Mouse (Mus musculus): ENCODE data around the gene Bend7.

Bend7 gene

DNA sequence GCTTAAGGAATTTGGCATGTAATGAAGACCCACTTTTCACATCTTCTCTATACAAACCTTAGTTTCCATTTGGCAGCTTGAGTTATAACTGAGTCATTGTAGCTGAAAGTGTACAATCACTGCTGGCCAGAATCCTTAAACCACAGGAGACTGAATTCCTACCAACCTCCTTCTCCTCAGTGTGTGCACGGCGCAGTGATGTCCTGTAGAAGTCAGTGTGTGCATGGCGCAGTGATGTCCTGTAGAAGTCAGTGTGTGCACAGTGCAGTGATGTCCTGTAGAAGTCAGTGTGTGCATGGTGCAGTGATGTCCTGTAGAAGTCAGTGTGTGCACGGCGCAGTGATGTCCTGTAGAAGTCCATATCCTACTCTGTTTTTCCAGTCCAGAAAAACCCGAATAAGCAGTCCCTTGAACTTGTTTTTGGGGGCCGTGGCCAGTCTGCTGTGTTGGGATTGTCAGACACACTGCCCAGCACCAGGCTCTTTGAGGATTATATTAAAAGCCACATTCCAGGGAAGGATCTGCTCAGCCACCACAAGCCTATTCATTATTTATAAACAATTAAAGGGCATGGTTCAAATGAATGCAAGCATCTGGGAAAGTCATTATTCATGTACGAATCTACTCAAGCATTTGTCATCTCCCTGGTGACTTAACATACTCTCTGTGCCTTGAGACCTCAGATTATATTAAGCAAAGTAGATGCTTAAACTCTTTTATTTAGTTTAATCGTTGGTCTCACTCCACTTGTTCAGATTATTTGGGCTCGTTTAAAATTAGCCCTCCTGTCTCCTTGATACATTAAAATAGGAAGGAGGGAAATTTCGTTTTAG is 65.4 kb downstream of the Bend7 start:
- no peak for DNase-seq

- DNase-seq: no peak
Measured at GRCm38 (mm10) chr2:4784012-4784411, 66.4 kb downstream of the Bend7 start.

DNA sequence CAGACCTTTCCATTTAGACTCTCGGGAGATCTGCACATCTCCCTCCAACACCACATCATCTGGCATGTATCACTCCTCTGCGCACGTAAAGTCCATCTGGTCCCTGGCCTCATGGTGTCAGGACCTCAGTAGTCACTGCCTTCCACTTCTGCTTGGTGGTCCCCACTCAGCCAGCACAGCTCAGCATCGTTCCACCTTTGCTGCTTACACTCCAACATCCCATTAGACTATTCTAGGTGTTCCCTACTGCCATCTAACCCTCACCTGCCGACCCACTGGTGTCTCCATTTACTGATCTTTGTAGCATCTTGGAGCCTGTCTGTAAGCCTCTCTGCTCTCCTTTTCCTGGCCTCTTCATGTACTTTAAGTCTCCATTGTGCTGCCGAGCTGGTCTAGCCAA is 67.4 kb downstream of the Bend7 start:
- DNase-seq: no peak

GRCm38 (mm10) chr2:4787223-4787622 is 69.6 kb downstream of the Bend7 start:
- no peak for DNase-seq

DNA sequence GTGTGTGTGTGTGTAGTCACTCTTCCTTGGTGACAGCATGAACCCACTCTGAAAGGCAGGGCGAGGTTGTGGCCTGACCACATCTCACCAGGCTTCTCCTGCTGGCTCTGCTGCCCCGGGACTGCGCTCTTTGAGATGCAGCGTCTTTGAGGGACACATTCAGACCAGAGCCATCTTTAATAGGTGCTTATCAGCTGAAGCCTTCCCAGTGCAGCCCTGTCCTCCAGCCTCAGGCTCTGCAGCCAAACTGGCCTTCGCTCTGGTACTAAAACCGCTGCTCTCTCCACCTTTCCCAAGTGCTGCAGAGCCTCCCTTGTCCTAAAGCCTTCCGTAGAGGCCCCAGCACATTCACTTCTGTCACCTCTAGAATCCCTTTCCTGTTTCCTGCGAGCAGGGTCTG is 74.0 kb downstream of the Bend7 start:
- no peak for DNase-seq

- peak; percentile 7 for DNase-seq
Measured at GRCm38 (mm10) chr2:4792554-4792953, 74.9 kb downstream of the Bend7 start.

DNA sequence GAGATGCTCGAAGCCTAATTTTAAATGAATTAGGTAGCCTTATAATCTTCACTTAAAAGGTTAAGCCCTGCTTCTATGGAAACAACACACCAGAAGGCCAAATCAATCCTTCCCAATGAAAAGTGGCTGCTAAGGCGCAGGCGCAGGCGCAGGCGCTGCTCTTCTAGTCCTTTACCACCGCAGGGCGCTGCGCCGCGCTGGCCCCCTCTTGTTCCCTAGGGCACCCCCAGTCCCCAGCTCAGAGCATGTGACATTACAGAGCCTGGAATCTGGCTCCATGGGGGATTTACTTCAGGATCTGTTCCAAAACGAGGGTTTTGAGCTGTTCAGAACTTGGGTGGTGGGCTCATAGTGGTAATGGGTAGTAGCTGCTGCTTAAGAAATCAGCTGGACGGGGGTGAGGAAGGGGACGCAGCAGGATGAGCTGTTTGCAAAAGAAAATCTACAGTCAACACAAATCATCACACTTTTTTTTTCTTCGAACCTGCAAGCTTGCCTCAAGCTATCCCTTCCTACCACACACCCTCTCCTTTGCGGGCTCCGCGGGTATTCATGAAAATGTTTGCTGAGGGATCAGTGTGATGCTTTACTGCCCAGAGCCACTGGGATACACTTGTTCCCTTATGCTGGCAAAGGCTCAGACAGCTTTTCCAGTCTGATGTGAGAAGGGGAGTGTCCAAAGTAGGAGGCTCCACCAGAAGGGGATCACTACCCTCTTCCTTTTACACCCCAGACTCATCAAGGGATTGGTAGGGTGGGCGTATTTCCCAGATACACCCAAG is 85.0 kb downstream of the Bend7 start:
- no peak for DNase-seq

DNA sequence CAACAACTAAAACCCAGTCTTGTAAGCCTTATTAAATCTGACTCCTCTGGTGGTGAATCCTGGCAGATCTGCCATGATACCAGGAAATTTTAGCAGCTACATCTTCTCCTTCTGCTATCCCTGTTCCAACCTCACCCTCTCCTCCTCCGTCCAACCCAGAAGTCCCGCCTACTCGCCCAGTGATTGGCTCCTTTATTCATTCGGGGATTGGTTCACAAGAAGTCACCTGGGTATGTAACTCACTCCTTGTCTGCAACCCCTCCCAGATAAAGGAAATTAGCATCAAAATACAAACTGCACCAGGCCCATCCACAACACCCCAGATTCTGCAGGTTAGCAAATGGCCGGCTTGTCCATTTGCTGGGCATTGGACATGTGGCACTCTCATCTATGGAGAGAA is 98.7 kb downstream of the Bend7 start:
- DNase-seq: no peak

DNA sequence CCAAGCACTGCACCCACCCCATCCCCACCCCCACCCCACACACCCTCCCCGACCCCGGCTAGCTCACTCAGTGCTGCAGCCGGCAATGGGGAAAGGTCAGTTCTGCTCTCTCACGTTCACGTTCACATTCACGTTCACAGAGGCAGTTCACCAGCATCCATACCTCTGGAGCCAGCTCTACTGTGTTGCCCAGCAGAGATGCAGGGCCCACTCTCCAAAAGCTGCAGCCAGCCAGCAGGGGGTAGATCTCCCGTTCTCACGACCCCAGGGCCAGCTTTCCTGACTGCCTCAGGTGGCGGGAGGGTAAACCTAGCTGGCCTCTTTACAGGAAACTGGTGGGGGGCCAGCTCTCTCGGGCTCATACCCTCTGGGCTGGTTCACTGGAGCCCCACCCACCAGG is 100.0 kb downstream of the Bend7 start:
- no peak for DNase-seq

DNA sequence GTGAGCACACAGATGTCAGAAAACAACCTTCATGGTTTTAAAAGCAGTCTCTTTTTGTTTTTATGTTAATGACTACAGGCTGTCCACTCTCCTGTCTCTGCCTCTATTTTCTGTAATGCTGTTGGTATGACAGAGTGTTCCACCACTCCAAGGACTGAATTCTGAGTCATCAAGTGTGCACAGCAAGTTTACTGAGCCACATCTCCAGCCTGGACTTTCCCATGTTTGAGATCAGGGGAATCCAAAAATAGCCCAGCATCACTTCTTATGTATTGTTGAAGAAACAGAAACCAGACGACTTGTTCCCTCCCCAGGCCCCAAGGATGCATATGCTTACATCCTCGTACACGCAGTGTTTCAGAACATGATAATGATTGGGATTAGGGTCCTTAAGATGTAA is 102.6 kb downstream of the Bend7 start:
- DNase-seq: no peak

- DNase-seq: peak; percentile 8
Measured at GRCm38 (mm10) chr2:4824067-4824466, 106.4 kb downstream of the Bend7 start.

GRCm38 (mm10) chr2:4828032-4828431 is 110.4 kb downstream of the Bend7 start:
- DNase-seq: no peak

DNA sequence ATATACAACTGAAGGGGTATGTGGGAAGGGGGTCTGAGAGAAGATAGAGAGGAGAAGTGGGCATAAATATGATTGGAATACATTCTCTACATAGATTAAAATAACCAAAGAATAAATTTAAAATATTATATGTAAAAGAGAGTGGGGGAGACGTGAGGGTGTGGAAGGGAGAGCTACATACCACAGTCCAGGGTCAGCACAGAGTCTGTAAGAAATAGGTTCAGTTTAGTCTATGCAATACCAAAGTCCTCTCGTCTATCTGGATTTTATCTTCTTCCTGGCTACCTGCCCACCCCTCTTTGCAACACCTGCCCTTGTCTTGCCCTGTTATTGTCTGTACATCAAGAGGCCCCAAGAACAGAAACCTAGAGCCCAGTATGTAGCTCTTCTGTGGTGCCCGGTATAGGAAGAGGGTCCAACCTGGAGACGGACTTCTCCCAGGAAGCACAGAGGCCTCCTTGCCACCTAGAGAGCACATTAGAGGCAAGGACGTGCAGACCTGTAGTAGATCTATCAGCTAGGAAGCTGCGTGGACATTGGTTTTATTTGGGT is 110.9 kb downstream of the Bend7 start:
- DNase-seq: no peak

DNA sequence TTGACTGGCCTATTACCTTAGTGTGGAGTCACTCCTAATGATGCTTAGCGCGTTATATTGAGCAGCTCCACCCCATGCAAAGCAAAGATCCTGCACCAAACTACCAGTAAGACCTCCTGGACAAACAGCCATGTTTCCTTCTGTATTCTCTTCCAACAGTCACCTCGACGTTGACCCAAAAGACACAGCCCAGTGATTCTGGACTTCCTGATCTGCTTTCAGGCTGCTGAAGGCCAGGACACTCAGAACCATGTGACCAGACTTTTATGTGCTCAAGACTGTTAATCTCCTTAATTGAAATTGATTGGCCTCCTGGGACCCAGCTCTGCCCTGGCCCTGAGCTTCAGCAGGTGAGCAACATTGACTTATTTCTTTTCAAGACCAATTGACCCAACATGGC is 111.4 kb downstream of the Bend7 start:
- no peak for DNase-seq

DNA sequence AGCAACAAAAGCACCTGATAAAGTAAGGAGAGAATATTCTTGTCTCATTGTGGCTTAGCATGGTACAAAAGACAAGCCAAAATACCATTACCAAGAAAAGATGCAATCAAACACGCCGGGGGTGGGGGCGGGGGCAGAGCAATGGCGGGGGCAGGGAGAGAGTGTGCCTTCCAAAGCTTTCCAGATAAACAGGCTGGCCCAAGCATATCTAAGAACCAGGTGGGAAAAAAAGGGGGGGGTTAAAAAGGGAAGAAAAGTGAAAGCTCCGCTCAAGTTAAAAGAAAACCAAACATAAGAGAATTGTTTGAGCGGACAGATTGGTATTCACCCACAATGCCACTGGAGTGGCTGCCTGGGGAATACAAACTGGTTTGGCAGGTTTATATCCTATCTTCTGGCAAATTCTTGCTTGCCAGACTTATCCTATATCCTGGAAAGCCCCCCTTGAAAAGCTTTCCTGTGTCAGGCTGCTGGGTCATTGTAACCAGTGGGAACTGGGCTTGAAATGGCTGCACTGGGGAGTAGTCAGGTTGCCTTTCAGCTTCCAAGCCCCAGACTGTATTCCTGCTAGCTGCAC is 111.9 kb downstream of the Bend7 start:
- DNase-seq: no peak

- no peak for DNase-seq
Measured at GRCm38 (mm10) chr2:4831493-4831892, 113.9 kb downstream of the Bend7 start.

DNA sequence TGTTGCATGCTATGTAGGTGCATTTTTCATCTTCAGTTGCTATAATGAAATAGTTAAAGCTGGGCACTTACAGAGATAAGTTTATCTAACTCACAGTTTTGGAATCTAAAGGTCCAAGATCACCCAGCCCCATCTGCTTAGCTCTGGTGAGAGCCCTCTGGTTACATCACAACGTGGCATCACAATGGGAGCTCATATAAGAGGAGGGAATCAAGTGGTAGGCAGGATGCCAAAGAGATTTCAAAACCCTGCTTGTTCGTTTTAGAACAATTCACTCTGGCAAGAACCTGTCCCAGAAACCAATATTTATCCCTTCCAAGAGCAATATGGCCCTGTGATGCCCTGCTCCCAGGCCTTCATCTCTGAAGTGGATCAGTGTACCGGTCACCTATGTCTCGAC is 114.5 kb downstream of the Bend7 start:
- peak; percentile 30 for DNase-seq

GRCm38 (mm10) chr2:4849449-4849848 is 131.8 kb downstream of the Bend7 start:
- no peak for DNase-seq
